Mouse (Mus musculus): ENCODE results near the gene Nfatc4.

- no peak for TF ChIP-seq CTCF (IDR thresholded peaks at IDR 0.05)
- no peak for TF ChIP-seq EP300 (IDR thresholded peaks at IDR 0.05)
These were observed 40.0 kb downstream of the Nfatc4 start for GRCm38 (mm10) chr14:55862970-55863369.

All from lung, postnatal 0 days (tissue).